Mouse (Mus musculus) kidney, adult 2 months (tissue): ENCODE results near the gene Rtn4rl2. TPM values are rescaled to one million over a fixed set of nuclear protein-coding genes. Genes with fewer than 3 reads are reported as not detected.
A peak's percentile ranks its signal among the peaks of the same experiment; 100 is the strongest.
"Not testable (repeated sequence)": the region's sequence is repeated elsewhere in the genome, so short reads cannot be mapped to it uniquely, and the experiment has no call there.

Experiments used
- DNase-seq: peaks from one replicate; pipeline ENCODE4 v3.0.0; 2021
- H3K27ac ChIP-seq: fragments of 200-500 bp; 2 replicates; pipeline ENCODE4 v1.5.1; 2012; ENCODE audit warnings: low read depth, low read length, control low read depth, inconsistent platforms; ENCODE audit not compliant: insufficient read depth
- H3K27me3 ChIP-seq: fragments of 200-500 bp; replicated peaks from 2 replicates; pipeline ENCODE4 v1.6.1; 2012; ENCODE audit warnings: mild to moderate bottlenecking, moderate library complexity, low read length, inconsistent platforms; ENCODE audit not compliant: control insufficient read depth, insufficient read depth
- H3K36me3 ChIP-seq: fragments of 200-500 bp; 2 replicates; pipeline ENCODE4 v1.6.1; 2012; ENCODE audit warnings: mild to moderate bottlenecking, moderate library complexity, low read length, inconsistent platforms; ENCODE audit not compliant: control insufficient read depth, insufficient read depth
- H3K4me1 ChIP-seq: fragments of 200-500 bp; 2 replicates; pipeline ENCODE4 v1.6.1; 2011; ENCODE audit warnings: low read length; ENCODE audit not compliant: control insufficient read depth, insufficient read depth
- H3K4me3 ChIP-seq: fragments of 200-500 bp; 2 replicates; pipeline ENCODE4 v1.5.1; 2011; ENCODE audit warnings: mild to moderate bottlenecking, low read depth, low read length, control low read depth; ENCODE audit not compliant: insufficient read depth
- CTCF ChIP-seq: fragments of 200-500 bp; conservative IDR thresholded peaks from 2 replicates; pipeline ENCODE4 v1.5.1; 2011; ENCODE audit warnings: low read depth, mild to moderate bottlenecking, control low read depth, low read length, moderate library complexity, mixed read lengths; ENCODE audit not compliant: insufficient read depth, insufficient read length
- POLR2A ChIP-seq: fragments of 200-500 bp; IDR thresholded peaks from one replicate; pipeline ENCODE4 v1.6.1; 2011; ENCODE audit warnings: low read depth, low read length, control low read depth
- WGBS: fragments of 180-500 bp; shearing (Covaris S2); methylation state at CpG from one replicate; pipeline ENCODE4 v1.1.7; 2018; 5-methylcytosine and 5-hydroxymethylcytosine counted together
- polyA plus RNA-seq: library from polyadenylated mRNA; depleted of rRNA; stranded (reverse); fragments of >200 nt; gene quantifications from 2 replicates; pipeline ENCODE4 v1.2.3, GENCODE M21; 2012

The Rtn4rl2 gene
- polyA plus RNA-seq, 1 experiment, result 1.4 TPM

DNA sequence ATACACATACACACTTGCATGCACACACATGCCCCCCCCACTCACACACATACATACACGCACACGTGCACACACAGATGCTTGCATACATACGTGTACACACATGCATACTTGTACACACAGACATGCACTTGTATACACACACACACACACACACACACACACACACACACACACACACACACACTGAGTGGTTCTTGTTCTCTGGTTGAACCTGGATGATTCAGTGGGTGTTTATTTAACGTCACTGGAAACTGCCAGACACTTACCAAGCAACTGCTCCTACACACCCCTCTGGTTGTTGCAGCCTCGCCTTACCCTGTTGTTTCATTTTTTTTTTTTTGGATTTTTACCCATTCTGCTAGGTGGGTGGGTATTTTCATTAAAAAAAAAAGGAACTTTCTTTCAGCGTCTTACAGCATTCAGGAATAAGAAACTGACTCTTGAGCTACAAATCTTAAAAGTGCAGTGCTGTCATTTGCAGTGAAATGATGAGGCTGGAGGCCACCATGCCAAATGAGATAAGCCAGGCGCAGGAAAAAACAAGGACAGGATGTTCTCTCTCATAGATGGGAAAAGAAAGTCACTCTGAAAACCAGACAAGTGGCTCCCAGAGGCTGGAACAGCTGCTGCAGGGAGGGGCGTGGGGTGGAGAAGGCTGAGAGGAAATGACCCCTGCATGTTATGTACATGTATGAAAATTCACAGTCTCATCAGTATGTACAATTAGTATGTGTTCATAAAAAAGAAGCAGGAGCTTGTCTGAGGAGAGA lies 30.2 kb upstream of the Rtn4rl2 start:
- WGBS, result 57% methylated on average over 8 of the region's 8 CpGs
- peak; percentile 91 for DNase-seq
- H3K27ac ChIP-seq, result peak overlapping the region; percentile 97

DNA sequence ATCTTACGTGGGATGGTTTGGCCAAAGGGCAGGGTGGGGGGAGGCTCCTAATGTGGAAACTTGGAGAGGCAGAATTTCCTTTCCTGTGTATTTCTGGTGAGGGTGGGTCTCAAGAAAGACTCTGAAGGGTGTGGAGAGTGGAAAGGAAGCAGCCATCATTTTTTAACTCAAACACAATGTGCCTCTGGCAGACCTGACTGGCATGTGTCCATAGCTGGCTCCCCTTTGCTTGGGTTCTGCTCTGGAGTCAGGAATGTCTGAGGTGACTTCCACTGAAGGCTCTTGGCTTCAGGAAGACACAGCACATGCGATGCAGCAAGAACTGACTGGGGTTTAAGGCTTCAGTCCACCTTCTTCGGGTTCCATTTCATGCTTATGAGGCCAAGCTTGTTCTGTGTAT lies 28.8 kb upstream of the Rtn4rl2 start:
- no peaks in the 10 kb centered on the region for H3K36me3 ChIP-seq
- H3K27me3 ChIP-seq, result no peaks in the 10 kb centered on the region
- no peak for TF ChIP-seq POLR2A
- no peak for TF ChIP-seq CTCF
- no peak overlapping the region for H3K4me3 ChIP-seq
- peak; percentile 70 for DNase-seq
- H3K27ac ChIP-seq, result peak overlapping the region; percentile 97
- WGBS, result 70% methylated on average over 3 of the region's 3 CpGs
- H3K4me1 ChIP-seq, result peaks cover 6% of the 10 kb centered on the region; the same call in 1 of the 2 replicates

More for the DNA sequence above, 30.2 kb upstream of the Rtn4rl2 start:
- TF ChIP-seq CTCF (no peak), POLR2A (no peak)
- no peaks in the 10 kb centered on the region for H3K27me3 ChIP-seq
- H3K4me3 ChIP-seq, result no peak overlapping the region
- no peaks in the 10 kb centered on the region for H3K36me3 ChIP-seq
- peaks cover 6% of the 10 kb centered on the region; the same call in 1 of the 2 replicates for H3K4me1 ChIP-seq

DNA sequence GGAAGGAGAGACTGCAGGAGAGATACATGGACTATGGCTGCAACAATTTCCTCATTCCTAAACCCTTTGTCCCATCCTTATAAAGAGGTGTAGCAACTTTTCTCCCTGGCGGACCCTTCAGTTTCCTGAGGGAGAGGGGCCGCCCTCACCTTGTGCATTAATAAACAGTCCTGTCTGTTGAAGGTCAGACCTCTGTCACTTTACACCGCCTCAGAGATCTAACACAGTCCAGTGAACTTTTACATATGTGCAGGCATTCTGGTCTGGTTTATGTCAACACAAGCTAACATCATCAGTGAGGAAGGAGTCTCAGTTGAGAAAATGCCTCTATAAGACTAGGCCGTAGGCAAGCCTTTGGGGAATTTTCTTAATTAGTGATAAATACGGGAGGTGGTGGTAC lies 27.4 kb upstream of the Rtn4rl2 start:
- Histone ChIP-seq H3K4me1 (peaks cover 6% of the 10 kb centered on the region; the same call in 1 of the 2 replicates), H3K27me3 (no peaks in the 10 kb centered on the region), H3K36me3 (no peaks in the 10 kb centered on the region), H3K4me3 (no peak overlapping the region), H3K27ac (no peak overlapping the region)
- DNase-seq, result no peak
- TF ChIP-seq CTCF, result no peak
- no peak for TF ChIP-seq POLR2A
- 78% methylated on average over 5 of the region's 5 CpGs for WGBS

DNA sequence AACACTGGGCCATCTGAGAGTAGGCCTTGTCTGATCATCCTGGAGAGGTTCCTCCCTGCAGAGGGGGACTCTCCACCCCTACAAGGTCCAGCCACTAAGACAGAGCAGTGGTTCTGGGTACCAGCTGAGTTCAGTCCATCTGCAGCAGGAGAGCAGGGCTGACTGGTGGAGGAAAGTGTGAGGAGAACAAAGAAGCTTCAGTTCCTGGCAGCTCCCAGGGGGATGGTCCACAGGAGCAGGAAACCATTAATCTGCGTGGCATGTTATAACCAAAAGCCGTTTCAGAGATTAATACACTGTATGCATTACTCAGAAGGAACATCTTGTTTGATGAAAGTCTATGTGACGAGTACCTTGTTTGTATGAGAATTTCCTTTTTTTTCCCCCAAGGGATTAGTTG lies 26.2 kb upstream of the Rtn4rl2 start:
- 0 out of 2 replicates have a peak overlapping the region, but pooled peaks have one; percentile 44 for H3K27ac ChIP-seq
- H3K36me3 ChIP-seq, result no peaks in the 10 kb centered on the region
- peaks cover 6% of the 10 kb centered on the region; the same call in 1 of the 2 replicates for H3K4me1 ChIP-seq
- no peak for TF ChIP-seq POLR2A
- TF ChIP-seq CTCF, result no peak
- no peaks in the 10 kb centered on the region for H3K27me3 ChIP-seq
- 56% methylated on average over 3 of the region's 3 CpGs for WGBS
- H3K4me3 ChIP-seq, result no peak overlapping the region
- peak; percentile 32 for DNase-seq

DNA sequence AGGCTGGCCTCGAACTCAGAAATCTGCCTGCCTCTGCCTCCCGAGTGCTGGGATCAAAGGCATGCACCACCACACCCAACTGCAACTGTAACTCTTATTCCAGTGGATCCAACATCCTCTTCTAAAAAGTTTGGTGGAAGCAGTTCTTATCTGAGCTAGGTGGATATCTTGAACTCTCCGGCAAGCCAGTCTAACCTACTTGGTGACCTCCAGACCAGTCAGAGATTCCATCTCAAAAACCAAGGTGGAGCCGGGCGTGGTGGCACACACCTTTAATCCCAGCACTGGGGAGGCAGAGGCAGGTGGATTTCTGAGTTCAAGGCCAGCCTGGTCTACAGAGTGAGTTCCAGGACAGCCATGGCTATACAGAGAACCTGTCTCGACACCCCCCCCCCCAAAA lies 10.2 kb upstream of the Rtn4rl2 start:
- not testable (repeated sequence) for DNase-seq, H3K27ac ChIP-seq, H3K4me1 ChIP-seq, H3K27me3 ChIP-seq, H3K4me3 ChIP-seq, H3K36me3 ChIP-seq
- WGBS, result 94% methylated on average over 6 of the region's 6 CpGs

DNA sequence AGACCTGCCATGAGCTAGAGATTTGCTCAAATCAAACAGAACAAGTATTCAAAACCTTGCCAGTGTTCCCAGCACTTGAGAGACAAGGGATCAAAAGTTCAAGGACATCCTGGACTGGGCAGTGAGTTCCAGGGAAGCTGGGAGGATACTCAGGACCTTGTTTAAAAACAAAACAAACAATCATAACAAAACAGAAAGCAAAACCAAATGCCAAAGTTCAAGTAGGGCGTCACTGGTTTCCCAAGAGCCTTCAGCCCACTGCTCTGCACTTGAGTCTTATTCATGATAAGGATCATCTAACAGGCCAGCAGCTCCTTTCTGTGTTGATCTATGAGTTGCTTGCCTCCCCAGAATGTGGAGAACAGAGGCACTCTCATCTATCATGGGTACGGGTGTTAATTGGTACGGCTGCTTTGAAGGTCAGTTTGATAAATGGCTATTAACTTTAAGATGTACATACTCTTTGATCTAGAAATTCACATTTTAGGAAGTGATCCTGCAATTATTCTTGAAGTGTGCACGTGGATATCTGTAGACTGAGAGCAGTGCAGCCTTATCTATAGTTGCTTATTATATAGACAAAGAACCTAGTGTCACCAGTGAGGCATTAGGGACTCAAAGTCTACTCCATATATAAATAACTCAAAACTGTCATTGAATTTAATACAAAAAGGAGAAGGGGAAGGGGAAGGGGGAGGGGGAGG lies 9.1 kb upstream of the Rtn4rl2 start:
- 34% methylated on average over 4 of the region's 4 CpGs for WGBS
- no peak overlapping the region for H3K27ac ChIP-seq
- DNase-seq, result peak; percentile 60

DNA sequence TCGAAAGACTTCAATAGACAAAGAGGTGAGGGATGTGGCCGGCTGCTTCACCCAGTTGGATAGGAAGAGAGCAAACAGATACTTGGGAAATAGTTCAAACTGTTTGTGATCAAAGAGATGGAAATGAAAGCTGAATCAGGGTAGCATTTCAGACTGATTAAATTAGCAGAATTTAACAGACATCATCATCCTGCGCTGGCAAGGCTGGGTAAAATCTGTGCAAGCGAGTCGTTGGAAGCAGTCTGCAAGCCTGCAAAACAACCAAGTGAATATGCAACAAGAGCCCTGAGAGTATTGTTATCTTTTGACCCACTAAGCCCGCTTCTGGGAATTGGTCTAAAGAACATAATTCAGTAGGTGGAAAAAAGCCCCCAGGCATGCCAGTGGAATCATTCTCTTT lies 6.8 kb upstream of the Rtn4rl2 start:
- Histone ChIP-seq H3K4me3 (no peak overlapping the region), H3K27me3 (no peaks in the 10 kb centered on the region), H3K4me1 (no peaks in the 10 kb centered on the region), H3K27ac (no peak overlapping the region), H3K36me3 (no peaks in the 10 kb centered on the region)
- DNase-seq, result no peak
- 55% methylated on average over 6 of the region's 6 CpGs for WGBS
- no peak for TF ChIP-seq CTCF
- TF ChIP-seq POLR2A, result no peak

More for the DNA sequence above, 9.1 kb upstream of the Rtn4rl2 start:
- Histone ChIP-seq H3K36me3 (no peaks in the 10 kb centered on the region), H3K4me1 (no peaks in the 10 kb centered on the region), H3K27me3 (no peaks in the 10 kb centered on the region), H3K4me3 (no peak overlapping the region)
- TF ChIP-seq CTCF (no peak), POLR2A (no peak)
